Mouse (Mus musculus) hindbrain, embryonic 11.5 days (tissue): ENCODE results near the gene Pacs1. TPM values are rescaled to one million over a fixed set of nuclear protein-coding genes. Genes with fewer than 3 reads are reported as not detected.

ENCODE experiments used
- ATAC-seq: fragments of 200-750 bp; cut with Nextera tagmentation; 2 replicates; pipeline ENCODE4 v1.8.0; 2017; ENCODE audit warnings: mild to moderate bottlenecking, moderate TSS enrichment, moderate library complexity; ENCODE audit not compliant: low FRiP score
- DNase-seq: peaks from one replicate; pipeline ENCODE4 v3.0.0-alpha.2; 2015; ENCODE audit warnings: low spot score
- H3K27ac ChIP-seq: fragments of 300-500 bp; sonication (generic); 2 replicates; pipeline ENCODE4 v1.5.1; 2014; ENCODE audit warnings: mild to moderate bottlenecking, low read depth, low read length
- H3K27me3 ChIP-seq: fragments of 300-500 bp; sonication (generic); 2 replicates; pipeline ENCODE4 v1.6.1; 2014; ENCODE audit warnings: mild to moderate bottlenecking, low read length, moderate library complexity, mixed read lengths; ENCODE audit not compliant: control insufficient read depth, insufficient read depth
- H3K36me3 ChIP-seq: fragments of 300-500 bp; sonication (generic); 2 replicates; pipeline ENCODE4 v1.6.1; 2014; ENCODE audit warnings: mild to moderate bottlenecking, low read length, moderate library complexity, mixed read lengths; ENCODE audit not compliant: control insufficient read depth, insufficient read depth
- H3K4me1 ChIP-seq: fragments of 300-500 bp; sonication (generic); replicated peaks from 2 replicates; pipeline ENCODE4 v1.6.1; 2014; ENCODE audit warnings: low read length, mixed read lengths; ENCODE audit not compliant: control insufficient read depth, insufficient read depth
- H3K4me2 ChIP-seq: fragments of 300-500 bp; sonication (generic); replicated peaks from 2 replicates; pipeline ENCODE4 v1.6.1; 2014; ENCODE audit warnings: mild to moderate bottlenecking, low read depth, low read length
- H3K4me3 ChIP-seq: fragments of 300-500 bp; sonication (generic); 2 replicates; pipeline ENCODE4 v1.5.1; 2014; ENCODE audit warnings: low read depth, low read length
- H3K9ac ChIP-seq: fragments of 300-500 bp; sonication (generic); 2 replicates; pipeline ENCODE4 v1.6.1; 2014; ENCODE audit warnings: low read depth, low read length
- H3K9me3 ChIP-seq: fragments of 300-500 bp; sonication (generic); 2 replicates; pipeline ENCODE4 v1.6.1; 2016; ENCODE audit warnings: low read length; ENCODE audit not compliant: control insufficient read depth
- WGBS: fragments of 180-500 bp; shearing (Covaris S2); extraction: QIAGEN DNeasy Blood & Tissue Kit; methylation state at CpG from one replicate; pipeline ENCODE4 v1.1.7; 2014; 5-methylcytosine and 5-hydroxymethylcytosine counted together
- polyA plus RNA-seq: library from polyadenylated mRNA; unstranded; fragments of >200 nt; fragmentation: Nextera tagmentation; extraction: Ambion mirVana; gene quantifications from 2 replicates; pipeline ENCODE4 v1.2.1, GENCODE M21; 2014

The Pacs1 gene
- polyA plus RNA-seq, 1 experiment from 2014 or later = 23.2 TPM

DNA sequence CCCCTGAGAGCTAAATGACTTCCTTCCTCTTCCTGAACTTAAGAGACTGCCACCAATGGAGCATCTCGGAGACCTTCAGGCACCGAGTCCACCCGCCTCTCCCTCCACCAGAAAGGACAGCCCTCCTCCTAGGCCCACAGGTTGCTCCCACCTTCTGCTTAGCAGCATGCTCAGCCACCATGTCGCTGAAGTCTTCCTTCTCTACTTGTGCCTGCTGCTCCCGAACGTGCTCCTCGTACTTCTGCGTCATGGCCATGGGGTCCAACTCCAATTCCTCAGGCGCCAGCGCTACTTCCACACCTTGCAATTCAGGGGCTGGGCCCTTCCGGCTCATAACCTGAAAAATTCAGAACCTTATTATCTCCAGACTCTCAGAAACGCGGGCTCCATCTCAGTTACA is 1.7 kb upstream of the Pacs1 start:
- Histone ChIP-seq H3K4me3 (no peak overlapping the region), H3K27me3 (no peaks in the 10 kb centered on the region), H3K36me3 (0 out of 2 replicates have a peak, but pooled peaks cover 19% of the 10 kb centered on the region), H3K27ac (no peak overlapping the region), H3K4me2 (no peak overlapping the region), H3K9ac (no peak overlapping the region), H3K9me3 (no peaks in the 10 kb centered on the region), H3K4me1 (peaks cover 12% of the 10 kb centered on the region)
- 96% methylated on average over 13 of the region's 13 CpGs for WGBS
- DNase-seq (no peak), ATAC-seq (no peak)

DNA sequence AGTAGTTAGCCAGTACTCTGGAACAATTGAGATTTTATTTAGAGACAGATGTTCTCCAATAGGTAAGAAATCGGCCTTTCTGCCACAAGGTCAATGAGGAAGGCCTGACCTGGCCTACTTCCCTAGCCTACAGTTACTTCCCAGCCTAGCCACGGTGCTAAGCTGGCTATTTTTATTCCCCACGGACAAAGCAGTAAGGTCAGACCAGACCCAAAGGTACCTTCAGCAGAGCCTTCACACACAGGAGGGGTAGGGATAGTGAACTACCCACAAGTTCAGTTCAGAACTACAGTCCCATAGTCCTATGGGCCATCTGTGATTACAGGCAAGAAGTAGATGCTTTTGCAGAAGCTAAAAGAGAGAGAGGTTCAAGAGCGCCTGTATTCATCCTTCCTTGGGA is 997 bp upstream of the Pacs1 start:
- ATAC-seq = no peak
- H3K4me3 ChIP-seq = no peak overlapping the region
- no peaks in the 10 kb centered on the region for H3K27me3 ChIP-seq
- H3K9me3 ChIP-seq = no peaks in the 10 kb centered on the region
- 73% methylated on average over 4 of the region's 4 CpGs for WGBS
- no peak overlapping the region; the same call in 1 of the 2 replicates for H3K9ac ChIP-seq
- H3K36me3 ChIP-seq = 0 out of 2 replicates have a peak, but pooled peaks cover 12% of the 10 kb centered on the region
- peak overlapping the region; percentile 82 for H3K27ac ChIP-seq
- DNase-seq = no peak
- H3K4me1 ChIP-seq = peaks cover 12% of the 10 kb centered on the region
- no peak overlapping the region for H3K4me2 ChIP-seq

DNA sequence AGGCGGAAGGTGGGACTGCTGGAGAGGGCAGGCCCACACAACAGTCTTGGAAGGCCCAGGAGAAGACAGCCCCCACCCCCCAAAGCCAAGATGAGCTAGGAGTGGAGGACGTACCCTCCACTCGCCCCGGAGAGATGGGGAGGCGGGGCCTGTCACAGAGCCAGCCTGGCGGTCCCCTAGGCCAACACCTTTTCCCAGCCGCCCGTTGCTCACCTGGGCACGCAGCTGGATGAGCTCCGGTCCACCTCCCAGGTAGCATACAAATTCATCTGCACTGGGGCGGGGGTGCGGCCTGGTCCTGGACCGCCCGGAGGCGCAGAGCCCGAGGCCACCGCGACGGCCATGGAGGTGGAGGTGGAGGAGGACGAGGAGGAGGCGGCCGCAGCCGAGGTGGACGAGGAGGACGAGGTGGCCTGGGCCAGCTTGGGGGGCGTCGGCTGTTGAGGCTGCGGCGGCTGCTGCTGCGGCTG is 558 bp downstream of the Pacs1 start:
- ATAC-seq (peak; percentile 73), DNase-seq (peak; percentile 58)
- under 1% methylated on average over 27 of the region's 30 CpGs for WGBS
- Histone ChIP-seq H3K9ac (peak overlapping the region; percentile 90), H3K36me3 (0 out of 2 replicates have a peak, but pooled peaks cover 3% of the 10 kb centered on the region), H3K27me3 (no peaks in the 10 kb centered on the region), H3K4me1 (peaks cover 12% of the 10 kb centered on the region), H3K9me3 (no peaks in the 10 kb centered on the region), H3K27ac (peak overlapping the region; percentile 82), H3K4me3 (peak overlapping the region; percentile 89), H3K4me2 (peak overlapping the region; percentile 95)

DNA sequence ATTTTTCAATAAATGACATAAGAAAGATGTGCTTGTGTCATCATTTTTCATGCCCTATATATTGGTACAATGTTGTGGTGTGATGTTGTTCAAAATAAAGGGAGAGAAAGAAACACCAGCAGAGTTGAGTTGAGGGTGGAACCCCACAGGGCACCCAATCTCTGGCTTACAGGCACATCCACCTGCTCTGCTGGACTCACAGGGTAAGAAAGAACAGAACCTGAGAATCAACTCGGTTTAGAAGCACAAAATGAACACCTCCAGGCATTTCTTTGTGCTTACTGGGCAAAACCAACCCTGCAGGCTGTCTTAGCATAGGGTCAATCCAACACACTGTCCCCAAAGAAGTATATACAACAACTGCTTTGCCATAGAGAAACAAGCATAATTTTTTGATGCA is 1.5 kb downstream of the Pacs1 start:
- no peak for ATAC-seq
- no peak overlapping the region for H3K27ac ChIP-seq
- H3K36me3 ChIP-seq = 0 out of 2 replicates have a peak, but pooled peaks cover 1% of the 10 kb centered on the region
- peak overlapping the region; percentile 95 for H3K4me2 ChIP-seq
- H3K4me1 ChIP-seq = peaks cover 12% of the 10 kb centered on the region
- 73% methylated on average over 1 of the region's 1 CpGs for WGBS
- DNase-seq = no peak
- no peaks in the 10 kb centered on the region for H3K9me3 ChIP-seq
- peak overlapping the region; percentile 89; the same call in 1 of the 2 replicates for H3K4me3 ChIP-seq
- 0 out of 2 replicates have a peak overlapping the region, but pooled peaks have one; percentile 23 for H3K9ac ChIP-seq
- no peaks in the 10 kb centered on the region for H3K27me3 ChIP-seq

DNA sequence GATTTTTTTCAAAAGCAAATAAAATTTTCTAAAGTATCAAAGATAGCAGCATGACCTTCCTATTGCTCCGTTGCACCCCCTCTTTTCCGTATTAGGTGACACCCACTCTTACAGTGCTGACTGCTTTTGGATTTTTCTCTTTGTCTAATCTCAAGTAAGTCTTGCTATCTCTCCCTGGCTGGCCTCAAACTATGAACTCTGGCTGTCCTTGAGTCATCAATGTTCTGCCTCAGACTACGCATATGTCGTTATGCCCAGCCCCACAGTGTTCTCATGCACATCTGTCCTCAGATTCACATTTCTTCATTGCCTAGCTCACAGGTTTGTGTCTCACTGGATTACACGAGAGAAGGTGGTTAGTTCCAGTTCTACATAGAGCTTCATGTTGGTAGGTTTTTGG is 3.5 kb downstream of the Pacs1 start:
- Histone ChIP-seq H3K9ac (no peak overlapping the region), H3K9me3 (no peaks in the 10 kb centered on the region), H3K27ac (no peak overlapping the region), H3K36me3 (no peaks in the 10 kb centered on the region), H3K4me2 (no peak overlapping the region), H3K27me3 (no peaks in the 10 kb centered on the region), H3K4me3 (no peak overlapping the region), H3K4me1 (peaks cover 12% of the 10 kb centered on the region)
- DNase-seq (no peak), ATAC-seq (no peak)
- 88% methylated on average over 5 of the region's 5 CpGs for WGBS

DNA sequence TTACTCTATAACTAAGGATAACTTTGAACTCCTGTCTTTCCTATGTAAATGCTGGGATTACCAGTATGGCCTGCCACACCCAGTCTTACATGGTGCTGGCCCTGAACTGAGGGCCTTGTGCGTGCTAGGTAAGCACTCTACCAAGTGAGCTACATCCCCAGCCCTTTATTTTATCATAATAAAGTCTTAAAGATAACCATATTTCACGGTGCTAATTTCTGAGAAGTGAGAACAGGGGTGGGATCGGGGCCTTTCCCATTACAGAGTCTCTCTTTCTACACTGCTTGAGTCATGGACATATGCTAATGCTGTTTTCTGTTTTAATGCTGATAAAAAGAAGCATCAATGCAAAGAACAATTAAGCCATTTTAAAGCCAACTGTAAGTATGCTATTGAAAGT is 4.0 kb downstream of the Pacs1 start:
- Histone ChIP-seq H3K27me3 (no peaks in the 10 kb centered on the region), H3K4me2 (no peak overlapping the region), H3K9ac (no peak overlapping the region), H3K36me3 (no peaks in the 10 kb centered on the region), H3K27ac (no peak overlapping the region), H3K4me3 (no peak overlapping the region), H3K9me3 (no peaks in the 10 kb centered on the region), H3K4me1 (peaks cover 12% of the 10 kb centered on the region)
- ATAC-seq (no peak), DNase-seq (no peak)
- 88% methylated on average over 3 of the region's 3 CpGs for WGBS

DNA sequence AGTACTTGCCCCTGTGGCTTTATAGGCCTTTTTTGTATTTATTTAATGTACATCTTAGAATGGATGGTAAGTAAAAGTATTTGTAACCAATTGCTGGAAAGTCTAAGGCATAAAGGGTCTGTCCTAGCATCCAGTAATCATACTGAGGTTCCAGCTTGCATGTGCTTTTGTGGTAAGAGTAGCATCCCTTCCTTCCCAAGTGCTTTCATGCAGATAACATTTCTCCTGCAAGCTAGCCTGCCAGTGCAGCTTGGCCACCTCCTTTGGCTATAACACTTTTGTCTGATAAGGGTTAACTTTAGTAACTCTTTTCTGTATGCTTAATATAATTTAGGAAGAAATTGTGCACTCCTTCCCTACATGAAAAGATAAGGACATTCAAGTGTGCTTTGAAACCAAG is 4.9 kb downstream of the Pacs1 start:
- Histone ChIP-seq H3K27me3 (no peaks in the 10 kb centered on the region), H3K36me3 (no peaks in the 10 kb centered on the region), H3K9ac (no peak overlapping the region), H3K27ac (no peak overlapping the region), H3K9me3 (no peaks in the 10 kb centered on the region), H3K4me2 (no peak overlapping the region), H3K4me3 (no peak overlapping the region), H3K4me1 (peaks cover 10% of the 10 kb centered on the region)
- DNase-seq = no peak
- no peak for ATAC-seq

DNA sequence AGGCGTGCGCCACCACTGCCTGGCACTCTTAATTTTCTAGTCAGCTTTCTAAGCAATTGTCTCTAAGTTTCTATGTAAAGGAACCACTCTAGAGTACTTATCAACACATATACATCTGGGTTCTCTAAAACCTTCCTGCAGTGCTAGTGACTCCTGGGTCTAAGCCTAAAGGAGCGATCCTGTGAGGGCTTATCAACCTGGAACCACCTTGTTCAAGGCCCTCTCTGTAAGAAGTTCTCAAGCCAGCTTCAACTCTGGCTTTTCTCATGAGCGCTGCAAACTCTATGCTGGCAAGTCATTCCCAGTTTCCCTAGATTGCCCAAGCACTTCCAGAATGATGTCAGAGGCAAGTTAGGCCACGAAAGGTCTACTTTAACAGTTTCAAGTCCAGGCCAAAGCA is 5.9 kb downstream of the Pacs1 start:
- no peak for DNase-seq
- Histone ChIP-seq H3K4me2 (no peak overlapping the region), H3K27ac (no peak overlapping the region), H3K27me3 (no peaks in the 10 kb centered on the region), H3K9me3 (no peaks in the 10 kb centered on the region), H3K4me1 (peaks cover 7% of the 10 kb centered on the region), H3K9ac (no peak overlapping the region), H3K4me3 (no peak overlapping the region), H3K36me3 (no peaks in the 10 kb centered on the region)
- WGBS = 95% methylated on average over 5 of the region's 5 CpGs
- no peak for ATAC-seq

DNA sequence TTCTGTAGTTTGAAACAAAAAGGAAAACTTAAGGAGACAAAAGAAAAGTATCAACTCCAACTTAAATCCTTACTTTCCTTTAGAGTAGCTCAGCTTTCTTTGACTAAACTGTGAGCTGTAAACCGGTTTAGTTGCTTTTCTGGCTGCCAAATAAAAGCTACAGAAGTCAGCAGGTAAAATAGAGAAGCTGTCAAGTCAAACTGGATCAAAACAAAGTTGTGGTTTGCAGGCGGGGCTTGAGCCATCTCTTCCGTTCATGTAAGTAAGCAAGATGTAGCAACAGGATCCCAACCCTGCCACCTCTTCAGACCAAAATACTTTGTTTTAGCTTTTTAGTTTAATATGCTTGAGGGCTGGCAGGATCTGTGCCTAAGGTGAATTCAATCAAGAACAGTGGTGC is 15.8 kb downstream of the Pacs1 start:
- Histone ChIP-seq H3K36me3 (no peaks in the 10 kb centered on the region), H3K9ac (no peak overlapping the region), H3K4me2 (no peak overlapping the region), H3K4me3 (no peak overlapping the region), H3K27ac (no peak overlapping the region), H3K9me3 (no peaks in the 10 kb centered on the region), H3K27me3 (no peaks in the 10 kb centered on the region), H3K4me1 (no peaks in the 10 kb centered on the region)
- DNase-seq = no peak
- ATAC-seq = no peak
- WGBS = 64% methylated on average over 3 of the region's 3 CpGs
